In genomic region chr4:117252755-117253154, GRCm38 (mm10) we compare ENCODE assay signal across 8 mouse cellular contexts. TPM values are rescaled to one million over a fixed set of nuclear protein-coding genes. Genes with fewer than 3 reads are reported as not detected.
A peak's percentile ranks its signal among the peaks of the same experiment; 100 is the strongest.
DNase-seq lines count a peak whose midpoint lies in the region; ATAC-seq and TF ChIP-seq lines count a peak whose summit lies in the region.

No protein-coding gene starts in this region.

- H3K27me3 ChIP-seq in forebrain, embryonic 10.5 days (ENCODE audit: poor library complexity, severe bottlenecking): peaks cover 16% of the 10 kb centered on the region; the same call in 1 of the 2 replicates
- H3K27me3 ChIP-seq in forebrain, embryonic 11.5 days (ENCODE audit: control insufficient read depth, insufficient read depth, low read length): no peaks in the 10 kb centered on the region
- no peaks in the 10 kb centered on the region for H3K27me3 ChIP-seq in liver, embryonic 14.5 days (ENCODE audit: control insufficient read depth, insufficient read depth, low read length)

- peak overlapping the region; percentile 74 for H3K4me3 ChIP-seq in forebrain, embryonic 10.5 days
- H3K4me3 ChIP-seq in forebrain, embryonic 11.5 days (ENCODE audit: low read depth, low read length): no peak overlapping the region
- no peak overlapping the region for H3K4me3 ChIP-seq in brown adipose tissue, adult 24 weeks (ENCODE audit: insufficient read depth, low read depth, low read length)
- no peak overlapping the region for H3K4me3 ChIP-seq in liver, embryonic 14.5 days (ENCODE audit: insufficient read depth in 1 of 2, low read depth in 2 of 2, low read length in 2 of 2)

- TF ChIP-seq EP300 in liver, embryonic 14.5 days (IDR thresholded peaks at IDR 0.05; ENCODE audit: low read depth): no peak

- H3K4me1 ChIP-seq in forebrain, embryonic 10.5 days: peaks cover 38% of the 10 kb centered on the region
- no peaks in the 10 kb centered on the region; the same call in 1 of the 2 replicates for H3K4me1 ChIP-seq in forebrain, embryonic 11.5 days (replicated peaks; ENCODE audit: control insufficient read depth, insufficient read depth, low read length)
- no peaks in the 10 kb centered on the region; the same call in 1 of the 2 replicates for H3K4me1 ChIP-seq in brown adipose tissue, adult 24 weeks (ENCODE audit: control insufficient read depth, insufficient read depth, insufficient read length, low read length)
- peaks cover 8 to 11% of the 10 kb centered on the region in 2 experiments for H3K4me1 ChIP-seq in liver, embryonic 14.5 days (replicated peaks; ENCODE audit: control insufficient read depth in 2 of 2, insufficient read depth in 2 of 2, low read length in 1 of 2)

- no peak for DNase-seq in forebrain, embryonic 10.5 days (ENCODE audit: extremely low spot score, low spot score)
- DNase-seq in forebrain, embryonic 11.5 days (ENCODE audit: low spot score): no peak
- DNase-seq in induced T-regulatory cell, adult 2 months (ENCODE audit: low read depth): peak; percentile 12
- DNase-seq in liver, embryonic 14.5 days (ENCODE audit: low read depth in 3 of 3, low spot score in 3 of 3): no peak
- DNase-seq in spleen, postnatal 4 days (ENCODE audit: low spot score in 2 of 2): no peak
- DNase-seq in ovary, adult 18-20 months (ENCODE audit: low spot score): no peak
- no peak for DNase-seq in yolk sac, embryonic 10.5 days (ENCODE audit: low spot score)

- no peak overlapping the region for H3K9ac ChIP-seq in forebrain, embryonic 11.5 days (ENCODE audit: low read length)
- H3K9ac ChIP-seq in liver, embryonic 14.5 days (replicated peaks): no peak overlapping the region

- ATAC-seq in forebrain, embryonic 11.5 days (replicated peaks; ENCODE audit: low FRiP score): no peak
- no peak for ATAC-seq in liver, embryonic 14.5 days (ENCODE audit: insufficient read depth)

- TF ChIP-seq CTCF in liver, embryonic 14.5 days (IDR thresholded peaks at IDR 0.05; ENCODE audit: low read depth): no peak

- H3K9me3 ChIP-seq in forebrain, embryonic 10.5 days: no peaks in the 10 kb centered on the region
- no peaks in the 10 kb centered on the region for H3K9me3 ChIP-seq in forebrain, embryonic 11.5 days (ENCODE audit: control insufficient read depth, low read length)
- no peaks in the 10 kb centered on the region for H3K9me3 ChIP-seq in liver, embryonic 14.5 days (ENCODE audit: control insufficient read depth, low read length)

- no peaks in the 10 kb centered on the region for H3K36me3 ChIP-seq in forebrain, embryonic 10.5 days (replicated peaks)
- H3K36me3 ChIP-seq in forebrain, embryonic 11.5 days (ENCODE audit: control insufficient read depth, insufficient read depth, low read length): no peaks in the 10 kb centered on the region
- no peaks in the 10 kb centered on the region for H3K36me3 ChIP-seq in liver, embryonic 14.5 days (replicated peaks; ENCODE audit: control insufficient read depth, insufficient read depth, low read depth)

- 88% methylated on average over 5 of the region's 5 CpGs for whole genome bisulfite sequencing in forebrain, embryonic 10.5 days
- 87% methylated on average over 5 of the region's 5 CpGs for WGBS in forebrain, embryonic 11.5 days
- WGBS in liver, embryonic 14.5 days (ENCODE audit: insufficient replicate concordance): 82% methylated on average over 5 of the region's 5 CpGs

- no peak overlapping the region for H3K4me2 ChIP-seq in forebrain, embryonic 11.5 days (ENCODE audit: low read depth, low read length, severe bottlenecking)
- peak overlapping the region; percentile 78 for H3K4me2 ChIP-seq in liver, embryonic 14.5 days (ENCODE audit: low read depth)

- H3K27ac ChIP-seq in forebrain, embryonic 10.5 days: peak overlapping the region; percentile 92; the same call in 1 of the 2 replicates
- no peak overlapping the region for H3K27ac ChIP-seq in forebrain, embryonic 11.5 days (ENCODE audit: low read depth, low read length)
- H3K27ac ChIP-seq in brown adipose tissue, adult 24 weeks (replicated peaks; ENCODE audit: low read depth, low read length): peak overlapping the region; percentile 62
- no peak overlapping the region for H3K27ac ChIP-seq in liver, embryonic 14.5 days

RNA-seq across cellular contexts. Expression of gene Armh1, which starts 0.8 kb away (rescaled TPM):
- polyA plus RNA-seq in forebrain, embryonic 10.5 days (2016; fragmentation: Nextera tagmentation; extraction: Ambion mirVana): 0.15 and 0.53 TPM in 2 replicates
- polyA plus RNA-seq in forebrain, embryonic 11.5 days (2014; fragmentation: Nextera tagmentation; extraction: Ambion mirVana): 0.49 TPM in 1 of 2 replicates, not detected in the other
- not detected in 2 replicates for polyA plus RNA-seq in brown adipose tissue, adult 24 weeks (2012; ENCODE audit: insufficient read depth, insufficient read length, missing spikeins)
- 0.08 TPM in 1 of 2 replicates, not detected in the other for polyA plus RNA-seq in liver, embryonic 14.5 days (2012; rRNA removed)
- polyA plus RNA-seq in liver, embryonic 14.5 days (2014; fragmentation: Nextera tagmentation; extraction: Ambion mirVana): not detected in 2 replicates

RNA-seq across cellular contexts. Expression of gene Tmem53, which starts 1.0 kb away (rescaled TPM):
- polyA plus RNA-seq in forebrain, embryonic 10.5 days (2016; fragmentation: Nextera tagmentation; extraction: Ambion mirVana): 7.3 and 7.8 TPM in 2 replicates
- 6.4 and 9.0 TPM in 2 replicates for polyA plus RNA-seq in forebrain, embryonic 11.5 days (2014; fragmentation: Nextera tagmentation; extraction: Ambion mirVana)
- 26.6 and 35.1 TPM in 2 replicates for polyA plus RNA-seq in brown adipose tissue, adult 24 weeks (2012; ENCODE audit: insufficient read depth, insufficient read length, missing spikeins)
- polyA plus RNA-seq in liver, embryonic 14.5 days (2012; rRNA removed): 2.4 and 3.1 TPM in 2 replicates
- polyA plus RNA-seq in liver, embryonic 14.5 days (2014; fragmentation: Nextera tagmentation; extraction: Ambion mirVana): 6.7 and 7.6 TPM in 2 replicates

Comparison
In these comparisons a context has a peak if more than half of its experiments do, and no peak if none do; other contexts are left out.
1. H3K27ac ChIP-seq: peak in forebrain, embryonic 10.5 days (single experiment) and brown adipose tissue, adult 24 weeks (single experiment); none in forebrain, embryonic 11.5 days (single experiment) and liver, embryonic 14.5 days (single experiment).